Mouse (Mus musculus) CH12.LX (cell line): ENCODE results near the gene Clpb. TPM values are rescaled to one million over a fixed set of nuclear protein-coding genes. Genes with fewer than 3 reads are reported as not detected.

Experiments used
- DNase-seq: peaks from one replicate; pipeline ENCODE4 v3.0.0-alpha.2; 2013; ENCODE audit errors: extremely low read depth
- H3K27ac ChIP-seq: 2 replicates; pipeline ENCODE4 v1.5.1; 2012; ENCODE audit warnings: low read depth, mild to moderate bottlenecking, control low read depth, moderate library complexity; ENCODE audit not compliant: insufficient read depth
- H3K27me3 ChIP-seq: replicated peaks from 2 replicates; pipeline ENCODE3; 2012; ENCODE audit warnings: inconsistent platforms
- H3K36me3 ChIP-seq, 2 experiments: replicated peaks in 1 of 2; 2 replicates each; pipeline versions ENCODE3 to v1.6.1; 2012; ENCODE audit warnings: inconsistent platforms in 1 of 2, low read length in 1 of 2, mild to moderate bottlenecking in 1 of 2, mixed read lengths in 1 of 2, moderate library complexity in 1 of 2; ENCODE audit not compliant: control insufficient read depth in 1 of 2, insufficient read depth in 1 of 2
- H3K4me1 ChIP-seq, 2 experiments: 2 replicates each; pipeline ENCODE4 v1.6.1; 2012; ENCODE audit warnings: inconsistent platforms in 1 of 2, moderate library complexity in 1 of 2; ENCODE audit not compliant: insufficient read depth in 2 of 2, control insufficient read depth in 1 of 2
- H3K4me2 ChIP-seq: 2 replicates; pipeline ENCODE4 v1.6.1; 2012; ENCODE audit warnings: low read depth, mild to moderate bottlenecking, control low read depth; ENCODE audit not compliant: poor library complexity, insufficient read depth, severe bottlenecking
- H3K4me3 ChIP-seq, 3 experiments: fragments of 150-350 bp in 1 of 3; sonication (generic) in 1 of 3; replicated peaks in 1 of 3; 2 replicates each; pipeline versions ENCODE3 to v1.5.1; 2011 to 2012; ENCODE audit warnings: low read depth in 2 of 3, low read length in 2 of 3, mild to moderate bottlenecking in 2 of 3, moderate library complexity in 2 of 3, control low read depth in 1 of 3, improper control_type of control experiment in 1 of 3, inconsistent platforms in 1 of 3, mixed read lengths in 1 of 3; ENCODE audit not compliant: poor library complexity in 1 of 3
- H3K79me2 ChIP-seq: replicated peaks from 2 replicates; pipeline ENCODE4 v1.6.1; 2012; ENCODE audit warnings: mild to moderate bottlenecking, moderate library complexity; ENCODE audit not compliant: control insufficient read depth, poor library complexity, insufficient read depth, severe bottlenecking; ENCODE audit errors: extremely low read depth
- H3K9ac ChIP-seq: 2 replicates; pipeline ENCODE4 v1.6.1; 2012; ENCODE audit warnings: low read depth, mild to moderate bottlenecking, control low read depth, moderate library complexity; ENCODE audit not compliant: insufficient read depth
- H3K9me3 ChIP-seq: replicated peaks from 2 replicates; pipeline ENCODE3; 2012; ENCODE audit warnings: low read length, inconsistent platforms, mixed read lengths
- CHD2 ChIP-seq: IDR thresholded peaks from 2 replicates; pipeline ENCODE4 v1.6.1; 2011; ENCODE audit warnings: low read length, improper control_type of control experiment
- E2F4 ChIP-seq: IDR thresholded peaks from 2 replicates; pipeline ENCODE4 v1.6.1; 2011; ENCODE audit warnings: low read depth, low read length, improper control_type of control experiment; ENCODE audit not compliant: insufficient replicate concordance
- ELF1 ChIP-seq: IDR thresholded peaks from 2 replicates; pipeline ENCODE4 v1.6.1; 2014; ENCODE audit warnings: low read depth, mild to moderate bottlenecking, inconsistent platforms, low read length, improper control_type of control experiment
- ETS1 ChIP-seq: conservative IDR thresholded peaks from 2 replicates; pipeline ENCODE4 v1.6.1; 2012; ENCODE audit warnings: low read depth, mild to moderate bottlenecking, inconsistent platforms, low read length, improper control_type of control experiment, moderate library complexity
- HCFC1 ChIP-seq: IDR thresholded peaks from 2 replicates; pipeline ENCODE4 v1.6.1; 2012; ENCODE audit warnings: low read depth, mild to moderate bottlenecking, inconsistent platforms, low read length, improper control_type of control experiment
- JUN ChIP-seq: IDR thresholded peaks from 2 replicates; pipeline ENCODE4 v1.6.1; 2011; ENCODE audit warnings: low read depth, mild to moderate bottlenecking, low read length, improper control_type of control experiment, moderate library complexity; ENCODE audit not compliant: insufficient read depth
- JUND ChIP-seq: conservative IDR thresholded peaks from 2 replicates; pipeline ENCODE4 v1.6.1; 2011; ENCODE audit warnings: low read depth, low read length, improper control_type of control experiment
- KAT2A ChIP-seq: IDR thresholded peaks from 2 replicates; pipeline ENCODE4 v1.6.1; 2012; ENCODE audit warnings: low read length, improper control_type of control experiment, inconsistent platforms; ENCODE audit not compliant: insufficient replicate concordance
- MAFK ChIP-seq: IDR thresholded peaks from 2 replicates; pipeline ENCODE4 v1.6.1; 2011; ENCODE audit warnings: low read length, improper control_type of control experiment; ENCODE audit not compliant: insufficient replicate concordance
- PAX5 ChIP-seq: IDR thresholded peaks from 2 replicates; pipeline ENCODE4 v1.6.1; 2012; ENCODE audit warnings: low read length, inconsistent platforms, mixed read lengths
- RCOR1 ChIP-seq: conservative IDR thresholded peaks from 2 replicates; pipeline ENCODE4 v1.6.1; 2012; ENCODE audit warnings: low read depth, mild to moderate bottlenecking, inconsistent platforms, low read length, improper control_type of control experiment
- SIN3A ChIP-seq: IDR thresholded peaks from 2 replicates; pipeline ENCODE4 v1.6.1; 2012; ENCODE audit warnings: low read length, improper control_type of control experiment, inconsistent platforms
- UBTF ChIP-seq: IDR thresholded peaks from 2 replicates; pipeline ENCODE4 v1.6.1; 2012; ENCODE audit warnings: low read depth, mild to moderate bottlenecking, inconsistent platforms, low read length, improper control_type of control experiment, moderate library complexity
- ZKSCAN1 ChIP-seq: IDR thresholded peaks from 2 replicates; pipeline ENCODE4 v1.6.1; 2012; ENCODE audit warnings: low read depth, inconsistent platforms, low read length, improper control_type of control experiment, borderline replicate concordance
- ZNF384 ChIP-seq: IDR thresholded peaks from 2 replicates; pipeline ENCODE4 v1.6.1; 2012; ENCODE audit warnings: low read depth, low read length, improper control_type of control experiment, inconsistent platforms
- dilution Hi-C: fragments of 300-500 bp; cut with MboI; formaldehyde crosslinking; loops from 2 replicates; pipeline ENCODE4 v1.14.3; 2020; ENCODE audit warnings: low sequenced_read_pairs; ENCODE audit not compliant: extremely low pct_unique_long_range_greater_than_20kb, extremely low pct_ligation_motif_present
- in situ Hi-C: fragments of 300-500 bp; cut with MboI; formaldehyde crosslinking; loops from 3 replicates; pipeline ENCODE4 v1.14.3; 2019; ENCODE audit warnings: low sequenced_read_pairs, low pct_ligation_motif_present, low pct_unique_long_range_greater_than_20kb, mixed read lengths
- polyA plus RNA-seq: library from polyadenylated mRNA; unstranded; fragments of >175 nt; gene quantifications from 2 replicates; pipeline ENCODE4 v1.2.1, GENCODE M21; 2012; ENCODE audit warnings: low read depth; ENCODE audit not compliant: insufficient read length
- total RNA-seq, 2 experiments: library from RNA; depleted of rRNA; stranded (reverse); fragments of 300-350 nt in 1 of 2; fragments of >200 nt in 1 of 2; gene quantifications; 2 replicates each; pipeline ENCODE4 v1.2.3; 2012 to 2014

The Clpb gene
- total and polyA plus RNA-seq, 3 experiments = 25.5 to 68.4 (median 41.7) TPM

- in situ Hi-C loops (no loop called here), dilution Hi-C loops (no loop called here)
- no peak overlapping the region for H3K27ac ChIP-seq
- DNase-seq = no peak
- TF ChIP-seq ETS1 (no peak), HCFC1 (no peak), JUN (no peak)
- H3K4me1 ChIP-seq = no peaks in the 10 kb centered on the region
- H3K9me3 ChIP-seq = no peaks in the 10 kb centered on the region
- no peaks in the 10 kb centered on the region for H3K27me3 ChIP-seq
- H3K4me3 ChIP-seq = no peak overlapping the region
- no peaks in the 10 kb centered on the region for H3K79me2 ChIP-seq
- H3K9ac ChIP-seq = no peak overlapping the region
- peaks cover 36 to 93% of the 10 kb centered on the region in 2 experiments for H3K36me3 ChIP-seq
- no peak overlapping the region for H3K4me2 ChIP-seq
These were observed 113.6 kb downstream of the Clpb start for GRCm38 (mm10) chr7:101777053-101777452.

GRCm38 (mm10) chr7:101817861-101818401 is 154.5 kb downstream of the Clpb start, which contains the start of gene Phox2a:
Gene Phox2a (plus strand): TSS chr7:101818313.
- no peak for DNase-seq
- in situ Hi-C loops = no loop called here
- H3K27me3 ChIP-seq = no peaks in the 10 kb centered on the region

GRCm38 (mm10) chr7:101820295-101821030 is 157.0 kb downstream of the Clpb start:
- Histone ChIP-seq H3K4me3 (no peak overlapping the region), H3K4me2 (no peak overlapping the region), H3K4me1 (no peaks in the 10 kb centered on the region), H3K36me3 (peaks cover 20 to 41% of the 10 kb centered on the region in 2 experiments), H3K27me3 (no peaks in the 10 kb centered on the region), H3K79me2 (no peaks in the 10 kb centered on the region), H3K9ac (no peak overlapping the region), H3K27ac (no peak overlapping the region), H3K9me3 (peaks cover 26% of the 10 kb centered on the region)
- no peak for DNase-seq
- in situ Hi-C loops (no loop called here), dilution Hi-C loops (no loop called here)
- no peak for TF ChIP-seq ZNF384
- no peak for TF ChIP-seq UBTF

More at GRCm38 (mm10) chr7:101817861-101818401, 154.5 kb downstream of the Clpb start, which contains the start of gene Phox2a:
- Histone ChIP-seq H3K4me2 (no peak within 1 kb of the TSS), H3K27ac (no peak within 1 kb of the TSS), H3K9me3 (peaks cover 19% of the 10 kb centered on the region), H3K9ac (no peak within 1 kb of the TSS), H3K36me3 (peaks cover 3 to 16% of the 10 kb centered on the region in 2 experiments), H3K4me3 (no peak within 1 kb of the TSS), H3K4me1 (no peaks in the 10 kb centered on the region), H3K79me2 (no peaks in the 10 kb centered on the region)
- dilution Hi-C loops = no loop called here
- no peak for TF ChIP-seq SIN3A
- no peak for TF ChIP-seq PAX5
- TF ChIP-seq ZKSCAN1 = no peak
- no peak for TF ChIP-seq KAT2A
- no peak for TF ChIP-seq ELF1
- no peak for TF ChIP-seq MAFK
- no peak for TF ChIP-seq CHD2
- TF ChIP-seq HCFC1 = no peak
- TF ChIP-seq E2F4 = no peak
- no peak for TF ChIP-seq RCOR1
- no peak for TF ChIP-seq JUND
- TF ChIP-seq ZNF384 = no peak
